Mouse (Mus musculus) olfactory bulb, adult 2 months (tissue): Measurements from ENCODE around the gene Stx17. TPM values are rescaled to one million over a fixed set of nuclear protein-coding genes. Genes with fewer than 3 reads are reported as not detected.

Source experiments
- H3K27ac ChIP-seq: fragments of 200-500 bp; 2 replicates; pipeline ENCODE4 v1.5.1; 2012; ENCODE audit warnings: low read depth, low read length; ENCODE audit not compliant: insufficient read depth
- H3K4me1 ChIP-seq: fragments of 200-500 bp; 2 replicates; pipeline ENCODE4 v1.6.1; 2012; ENCODE audit warnings: low read length; ENCODE audit not compliant: control insufficient read depth, insufficient read depth
- H3K4me3 ChIP-seq: fragments of 200-500 bp; 2 replicates; pipeline ENCODE4 v1.5.1; 2012; ENCODE audit warnings: mild to moderate bottlenecking, low read depth, low read length, moderate library complexity; ENCODE audit not compliant: insufficient read depth
- CTCF ChIP-seq: fragments of 200-500 bp; IDR thresholded peaks from 2 replicates; pipeline ENCODE4 v1.5.1; 2012; ENCODE audit warnings: low read depth, mild to moderate bottlenecking, low read length, moderate library complexity; ENCODE audit not compliant: insufficient read depth
- POLR2A ChIP-seq: fragments of 200-500 bp; IDR thresholded peaks from 2 replicates; pipeline ENCODE4 v1.6.1; 2012; ENCODE audit warnings: mild to moderate bottlenecking, low read depth, low read length, moderate library complexity; ENCODE audit not compliant: insufficient read depth
- WGBS: fragments of 180-500 bp; shearing (Covaris S2); methylation state at CpG from one replicate; pipeline ENCODE4 v1.1.7; 2018; 5-methylcytosine and 5-hydroxymethylcytosine counted together
- polyA plus RNA-seq: library from polyadenylated mRNA; stranded (reverse); fragments of >200 nt; gene quantifications from 2 replicates; pipeline ENCODE4 v1.2.4, GENCODE M21; 2012; ENCODE audit warnings: low replicate concordance; ENCODE audit not compliant: missing spikeins, insufficient read depth, insufficient read length

The Stx17 gene
- polyA plus RNA-seq, 1 experiment, result not detected

- Histone ChIP-seq H3K4me3 (no peak overlapping the region), H3K4me1 (no peaks in the 10 kb centered on the region), H3K27ac (no peak overlapping the region)
- TF ChIP-seq CTCF, result no peak
- WGBS, result 98% methylated on average over 2 of the region's 2 CpGs
Observed at GRCm38 (mm10) chr4:48149492-48149891, 24.8 kb downstream of the Stx17 start.

DNA sequence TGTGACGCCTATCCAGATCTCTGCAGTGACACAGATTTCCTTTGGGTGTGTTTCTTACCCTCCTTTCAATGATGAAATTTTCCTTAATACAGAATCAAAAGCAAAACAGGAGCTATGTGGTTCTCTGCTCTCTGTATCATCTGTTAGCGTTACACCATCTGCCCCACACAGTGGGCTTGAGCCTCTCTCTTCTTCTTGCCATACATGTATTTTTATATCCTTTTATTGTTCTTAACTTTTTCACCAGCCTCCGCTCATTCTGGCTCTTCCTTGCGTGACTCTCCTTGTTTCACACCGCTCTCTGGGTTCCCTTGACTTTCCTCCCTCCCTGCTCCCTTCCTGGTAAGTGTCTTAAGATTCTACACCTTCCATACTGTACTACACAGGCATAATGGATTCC lies 28.5 kb downstream of the Stx17 start:
- 93% methylated on average over 5 of the region's 5 CpGs for WGBS
- no peak overlapping the region for H3K27ac ChIP-seq
- no peak overlapping the region for H3K4me3 ChIP-seq
- H3K4me1 ChIP-seq, result no peaks in the 10 kb centered on the region
- no peak for TF ChIP-seq POLR2A

- WGBS, result 58% methylated on average over 1 of the region's 1 CpGs
- H3K4me3 ChIP-seq, result no peak overlapping the region
- H3K4me1 ChIP-seq, result no peaks in the 10 kb centered on the region
- TF ChIP-seq POLR2A (no peak), CTCF (no peak)
- no peak overlapping the region for H3K27ac ChIP-seq
Observed at GRCm38 (mm10) chr4:48155864-48156263, 31.1 kb downstream of the Stx17 start.

GRCm38 (mm10) chr4:48160386-48160785 lies 35.7 kb downstream of the Stx17 start:
- no peaks in the 10 kb centered on the region for H3K4me1 ChIP-seq
- WGBS, result 73% methylated on average over 4 of the region's 4 CpGs
- no peak overlapping the region for H3K4me3 ChIP-seq
- TF ChIP-seq POLR2A (no peak), CTCF (no peak)
- H3K27ac ChIP-seq, result no peak overlapping the region

DNA sequence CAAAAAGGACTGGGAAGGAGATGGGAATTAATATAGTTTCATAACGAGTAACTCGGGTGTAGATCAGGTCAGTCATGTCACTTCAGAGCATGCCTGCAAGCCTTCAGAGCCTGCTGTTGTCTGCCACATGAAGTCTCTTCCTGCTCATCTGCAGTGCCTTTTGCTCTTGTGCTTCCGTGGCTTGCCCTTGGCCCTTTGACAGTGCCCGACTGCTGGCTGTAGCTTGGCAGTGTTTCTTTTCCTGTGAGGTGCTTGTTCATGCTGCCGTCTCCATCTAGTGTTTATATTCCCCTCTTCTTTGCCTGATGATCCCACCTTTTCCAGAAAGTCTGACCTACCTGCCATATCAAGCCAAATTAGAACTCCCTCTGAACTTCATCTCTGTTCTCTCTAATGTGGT lies 39.1 kb downstream of the Stx17 start:
- TF ChIP-seq POLR2A (no peak), CTCF (no peak)
- no peak overlapping the region for H3K4me3 ChIP-seq
- no peaks in the 10 kb centered on the region for H3K4me1 ChIP-seq
- 72% methylated on average over 5 of the region's 5 CpGs for WGBS
- H3K27ac ChIP-seq, result no peak overlapping the region

- Histone ChIP-seq H3K27ac (no peak overlapping the region), H3K4me3 (no peak overlapping the region), H3K4me1 (no peaks in the 10 kb centered on the region)
- WGBS, result 82% methylated on average over 3 of the region's 3 CpGs
- no peak for TF ChIP-seq POLR2A
- TF ChIP-seq CTCF, result no peak
Observed at GRCm38 (mm10) chr4:48175666-48176065, 51.0 kb downstream of the Stx17 start.

GRCm38 (mm10) chr4:48180922-48181321 lies 56.2 kb downstream of the Stx17 start:
- 42% methylated on average over 2 of the region's 2 CpGs for WGBS
- no peak overlapping the region for H3K27ac ChIP-seq
- TF ChIP-seq POLR2A, result no peak
- no peak for TF ChIP-seq CTCF

GRCm38 (mm10) chr4:48181366-48181765 lies 56.7 kb downstream of the Stx17 start:
- H3K4me3 ChIP-seq, result no peak overlapping the region
- TF ChIP-seq POLR2A, result no peak
- no peak for TF ChIP-seq CTCF
- H3K4me1 ChIP-seq, result peaks cover 2% of the 10 kb centered on the region; the same call in 1 of the 2 replicates
- 68% methylated on average over 6 of the region's 6 CpGs for WGBS
- H3K27ac ChIP-seq, result no peak overlapping the region

More at GRCm38 (mm10) chr4:48180922-48181321, 56.2 kb downstream of the Stx17 start:
- Histone ChIP-seq H3K4me3 (no peak overlapping the region), H3K4me1 (peaks cover 2% of the 10 kb centered on the region; the same call in 1 of the 2 replicates)

- Histone ChIP-seq H3K4me1 (peaks cover 2% of the 10 kb centered on the region; the same call in 1 of the 2 replicates), H3K27ac (no peak overlapping the region), H3K4me3 (no peak overlapping the region)
- no peak for TF ChIP-seq CTCF
- TF ChIP-seq POLR2A, result no peak
- WGBS, result 93% methylated on average over 8 of the region's 8 CpGs
Observed at GRCm38 (mm10) chr4:48182115-48182806, 57.5 kb downstream of the Stx17 start.
